Mouse (Mus musculus) lung, adult 2 months (tissue): Measurements from ENCODE around the gene Gfod2.

ENCODE experiments used
- CTCF ChIP-seq: fragments of 200-500 bp; IDR thresholded peaks from 2 replicates; pipeline ENCODE4 v1.5.1; 2011; ENCODE audit warnings: mild to moderate bottlenecking, low read length, control low read depth; ENCODE audit not compliant: insufficient read depth
- POLR2A ChIP-seq: fragments of 200-500 bp; IDR thresholded peaks from 2 replicates; pipeline ENCODE4 v1.6.1; 2011; ENCODE audit warnings: low read depth, mild to moderate bottlenecking, control low read depth, low read length, borderline replicate concordance; ENCODE audit errors: extremely low read depth

DNA sequence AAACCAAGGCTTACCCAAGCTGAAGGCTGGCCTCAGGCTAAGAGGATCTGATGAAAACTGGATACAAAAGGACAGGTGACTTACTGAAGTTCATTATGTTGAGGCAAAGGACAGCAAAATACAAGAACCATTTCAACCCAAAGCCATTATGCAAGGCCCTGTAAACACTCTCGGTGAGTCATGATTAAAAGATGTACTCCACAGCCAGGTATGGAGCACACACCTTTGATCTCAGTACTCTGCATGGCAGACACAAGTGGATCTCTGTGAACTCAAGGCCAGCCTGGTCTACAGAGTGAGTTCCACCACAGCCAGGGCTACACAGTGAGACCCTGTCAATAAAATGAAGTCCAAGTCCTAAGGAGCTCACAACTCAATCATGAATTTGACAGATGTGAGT is 37.3 kb upstream of the Gfod2 start:
- no peak for TF ChIP-seq CTCF
- TF ChIP-seq POLR2A, result no peak
